Mouse (Mus musculus) splenic B cell, adult 2 months (primary cell): ENCODE results near the gene Tmem176b.

ENCODE experiments used
- DNase-seq: peaks from one replicate; pipeline ENCODE4 v3.0.0-alpha.2; 2011; ENCODE audit warnings: low read depth, low spot score
- H3K27me3 ChIP-seq: 2 replicates; pipeline ENCODE4 v1.6.1; 2012; ENCODE audit warnings: mild to moderate bottlenecking, low read length, moderate library complexity, mixed read lengths; ENCODE audit not compliant: control insufficient read depth, poor library complexity, insufficient read depth, severe bottlenecking
- H3K36me3 ChIP-seq: 2 replicates; pipeline ENCODE4 v1.6.1; 2012; ENCODE audit warnings: mild to moderate bottlenecking, low read length, moderate library complexity, mixed read lengths; ENCODE audit not compliant: control insufficient read depth, poor library complexity, insufficient read depth, severe bottlenecking

The Tmem176b gene

GRCm38 (mm10) chr6:48784406-48784805 lies 56.9 kb downstream of the Tmem176b start:
- no peaks in the 10 kb centered on the region for H3K27me3 ChIP-seq
- no peak for DNase-seq
- H3K36me3 ChIP-seq, result no peaks in the 10 kb centered on the region
